Mouse (Mus musculus) lung, adult 2 months (tissue): Measurements from ENCODE around the gene D630039A03Rik. TPM values are rescaled to one million over a fixed set of nuclear protein-coding genes. Genes with fewer than 3 reads are reported as not detected.
A peak's percentile ranks its signal among the peaks of the same experiment; 100 is the strongest.

ENCODE experiments used
- DNase-seq: peaks from one replicate; pipeline ENCODE4 v3.0.0; 2022
- H3K4me1 ChIP-seq: fragments of 200-500 bp; 2 replicates; pipeline ENCODE4 v1.6.1; 2011; ENCODE audit warnings: low read length; ENCODE audit not compliant: control insufficient read depth, insufficient read depth
- H3K4me3 ChIP-seq: fragments of 200-500 bp; replicated peaks from 2 replicates; pipeline ENCODE3; 2011; ENCODE audit warnings: low read depth, mild to moderate bottlenecking, control low read depth, low read length; ENCODE audit errors: extremely low read depth
- CTCF ChIP-seq: fragments of 200-500 bp; IDR thresholded peaks from 2 replicates; pipeline ENCODE4 v1.5.1; 2011; ENCODE audit warnings: mild to moderate bottlenecking, low read length, control low read depth; ENCODE audit not compliant: insufficient read depth
- POLR2A ChIP-seq: fragments of 200-500 bp; IDR thresholded peaks from 2 replicates; pipeline ENCODE4 v1.6.1; 2011; ENCODE audit warnings: low read depth, mild to moderate bottlenecking, control low read depth, low read length, borderline replicate concordance; ENCODE audit errors: extremely low read depth
- WGBS: fragments of 180-500 bp; shearing (Covaris S2); methylation state at CpG from one replicate; pipeline ENCODE4 v1.1.7; 2018; 5-methylcytosine and 5-hydroxymethylcytosine counted together
- polyA plus RNA-seq: library from polyadenylated mRNA; depleted of rRNA; stranded (reverse); fragments of >200 nt; gene quantifications from 2 replicates; pipeline ENCODE4 v1.2.3, GENCODE M21; 2012

The D630039A03Rik gene
- polyA plus RNA-seq, 1 experiment, result 5.4 TPM

DNA sequence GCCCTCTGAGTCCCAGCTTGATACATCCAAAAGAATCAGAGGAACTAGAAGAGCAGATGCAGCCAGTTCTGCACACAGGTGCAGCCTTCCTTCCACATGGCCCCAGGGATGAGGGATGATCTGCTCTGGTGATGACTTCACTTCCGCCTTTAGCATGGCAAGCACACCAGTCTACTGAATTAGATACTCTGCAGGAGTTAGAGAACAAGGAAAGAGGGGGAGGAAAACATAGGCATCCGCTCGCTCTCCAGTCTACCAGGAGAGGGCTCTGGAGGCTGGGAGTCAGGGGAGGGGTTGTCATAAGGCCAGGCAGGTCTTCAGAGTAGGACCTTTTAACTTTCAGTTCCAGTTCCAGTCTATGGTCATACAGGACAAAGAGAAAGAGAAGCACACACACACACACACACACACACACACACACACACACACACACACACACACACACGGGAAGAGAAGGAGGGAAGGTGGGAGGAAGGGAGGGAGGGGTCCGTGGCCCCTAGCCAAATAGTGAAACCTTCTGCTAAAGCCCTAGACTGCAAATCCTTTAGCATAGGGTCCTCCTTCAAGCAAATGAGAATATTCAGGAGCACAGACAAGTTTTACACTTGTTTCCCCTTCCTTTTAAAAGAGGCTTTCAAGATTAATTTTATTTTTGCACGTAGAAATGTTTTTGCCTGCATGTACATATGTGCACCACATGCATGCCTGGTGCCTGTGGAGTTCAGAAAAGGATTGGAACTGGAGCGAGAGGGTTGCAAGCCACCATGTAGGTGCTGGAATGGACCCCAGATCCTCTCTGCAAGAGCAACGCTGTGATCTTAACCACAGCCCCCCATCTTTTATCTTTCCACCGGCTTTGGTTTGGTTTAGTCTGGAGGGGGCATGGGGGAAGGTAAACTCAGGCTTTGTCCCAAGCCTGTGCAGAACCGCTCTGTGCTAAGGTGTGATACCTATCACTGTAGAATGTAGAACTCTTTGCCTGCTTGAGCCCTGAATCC is 1.6 kb downstream of the D630039A03Rik start:
- H3K4me3 ChIP-seq, result peak overlapping the region; percentile 40
- WGBS, result 57% methylated on average over 10 of the region's 10 CpGs
- no peak for DNase-seq
- H3K4me1 ChIP-seq, result no peaks in the 10 kb centered on the region; the same call in 1 of the 2 replicates
- no peak for TF ChIP-seq POLR2A
- TF ChIP-seq CTCF, result peak; percentile 31; the same call in 1 of the 2 replicates

GRCm38 (mm10) chr4:57913021-57913420 is 3.1 kb downstream of the D630039A03Rik start:
- no peak overlapping the region for H3K4me3 ChIP-seq
- no peak for DNase-seq
- TF ChIP-seq POLR2A (no peak), CTCF (no peak)
- no peaks in the 10 kb centered on the region; the same call in 1 of the 2 replicates for H3K4me1 ChIP-seq

DNA sequence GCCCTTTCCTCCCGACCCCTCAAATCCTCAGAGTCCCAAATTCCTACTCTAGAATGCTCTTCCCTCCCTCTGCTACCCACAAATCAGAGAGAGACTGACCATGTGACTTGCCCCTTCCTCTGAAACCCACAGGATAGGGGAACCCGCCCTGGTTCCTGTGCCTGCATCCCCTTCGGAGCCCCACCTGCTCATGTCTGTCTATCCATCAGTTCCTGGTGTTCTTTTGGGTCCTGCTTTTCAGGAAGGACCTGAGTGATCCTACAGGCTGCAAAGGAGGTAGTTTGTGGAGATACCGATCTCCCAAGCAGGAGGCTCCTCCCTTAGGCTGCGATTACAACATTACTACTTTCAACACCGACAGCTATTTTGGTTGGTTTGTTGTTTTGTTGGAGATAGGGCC is 7.2 kb downstream of the D630039A03Rik start:
- 45% methylated on average over 6 of the region's 6 CpGs for WGBS
- no peak overlapping the region for H3K4me3 ChIP-seq
- TF ChIP-seq CTCF, result no peak
- TF ChIP-seq POLR2A, result no peak
- no peaks in the 10 kb centered on the region for H3K4me1 ChIP-seq
- DNase-seq, result no peak

- 68% methylated on average over 2 of the region's 2 CpGs for WGBS
- DNase-seq, result no peak
- no peaks in the 10 kb centered on the region for H3K4me1 ChIP-seq
- TF ChIP-seq POLR2A, result no peak
- no peak for TF ChIP-seq CTCF
- H3K4me3 ChIP-seq, result no peak overlapping the region
Observed at GRCm38 (mm10) chr4:57906708-57907107, 9.4 kb downstream of the D630039A03Rik start.

DNA sequence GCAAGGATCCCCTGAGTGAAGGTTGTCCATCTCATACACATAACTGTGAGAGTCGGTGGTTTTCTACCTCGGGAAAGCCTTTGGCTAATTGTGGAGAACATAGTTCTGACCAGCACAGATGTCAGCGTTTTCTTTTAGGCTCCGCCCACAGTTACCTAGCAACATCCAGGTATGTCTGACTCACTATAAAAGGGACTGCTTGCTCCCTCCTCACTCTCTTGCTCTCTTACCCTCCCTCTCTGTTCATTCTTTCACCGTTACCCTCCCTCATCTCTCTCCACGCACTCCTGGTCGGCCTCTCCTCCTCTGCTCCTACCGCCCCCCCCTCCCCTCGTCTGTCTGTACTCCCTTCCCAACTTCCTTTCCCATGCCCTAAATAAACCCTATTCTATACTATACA is 11.5 kb downstream of the D630039A03Rik start:
- 25% methylated on average over 9 of the region's 9 CpGs for WGBS
- no peak for DNase-seq
- H3K4me3 ChIP-seq, result no peak overlapping the region

DNA sequence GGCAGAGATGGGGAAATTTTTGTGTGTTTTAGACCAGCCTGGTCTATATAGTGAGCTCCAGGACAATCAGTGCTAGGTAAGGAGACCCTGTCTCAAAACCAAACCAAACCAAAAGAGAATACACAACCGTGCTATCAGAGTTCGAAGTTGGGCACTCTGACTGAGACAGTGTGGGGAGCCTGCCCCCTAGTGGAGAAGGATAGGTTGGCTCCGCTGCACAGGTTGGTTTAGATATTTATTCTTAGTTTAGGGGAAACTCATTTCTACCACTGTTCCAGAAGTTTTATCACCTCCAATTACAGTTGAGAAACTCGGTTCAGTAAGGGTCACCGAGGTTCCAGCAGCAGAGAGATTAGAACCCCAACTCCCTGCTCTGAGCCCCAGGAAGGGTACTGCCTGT is 11.9 kb downstream of the D630039A03Rik start:
- no peak overlapping the region for H3K4me3 ChIP-seq
- peak; percentile 55 for DNase-seq
- no peaks in the 10 kb centered on the region for H3K4me1 ChIP-seq
- peak; percentile 93 for TF ChIP-seq CTCF
- no peak for TF ChIP-seq POLR2A
- 7% methylated on average over 5 of the region's 5 CpGs for WGBS

More for the DNA sequence above, 11.5 kb downstream of the D630039A03Rik start:
- H3K4me1 ChIP-seq, result no peaks in the 10 kb centered on the region
- TF ChIP-seq POLR2A, result no peak
- TF ChIP-seq CTCF, result no peak

DNA sequence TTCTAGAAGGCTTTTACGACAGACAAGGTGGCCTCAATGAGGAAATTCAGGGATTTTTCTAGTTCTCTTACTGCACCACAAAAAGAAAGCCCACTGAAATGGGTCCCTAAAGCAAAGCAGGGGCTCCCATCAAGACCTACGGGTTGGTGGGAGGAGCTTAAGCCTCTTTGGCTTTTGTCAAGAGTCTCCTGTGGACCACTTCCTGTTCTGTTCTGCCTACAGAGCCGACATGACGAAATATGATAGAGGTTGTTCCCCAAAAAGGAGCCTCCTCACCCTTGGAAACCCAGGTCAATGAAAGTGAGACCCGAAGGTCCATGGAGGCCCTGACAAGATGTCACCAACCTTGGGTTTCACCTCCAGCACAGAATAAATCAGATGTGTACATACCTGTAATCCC is 13.5 kb downstream of the D630039A03Rik start:
- DNase-seq, result no peak
- 68% methylated on average over 5 of the region's 5 CpGs for WGBS
- TF ChIP-seq POLR2A, result no peak
- no peak for TF ChIP-seq CTCF
- no peaks in the 10 kb centered on the region for H3K4me1 ChIP-seq
- H3K4me3 ChIP-seq, result no peak overlapping the region

DNA sequence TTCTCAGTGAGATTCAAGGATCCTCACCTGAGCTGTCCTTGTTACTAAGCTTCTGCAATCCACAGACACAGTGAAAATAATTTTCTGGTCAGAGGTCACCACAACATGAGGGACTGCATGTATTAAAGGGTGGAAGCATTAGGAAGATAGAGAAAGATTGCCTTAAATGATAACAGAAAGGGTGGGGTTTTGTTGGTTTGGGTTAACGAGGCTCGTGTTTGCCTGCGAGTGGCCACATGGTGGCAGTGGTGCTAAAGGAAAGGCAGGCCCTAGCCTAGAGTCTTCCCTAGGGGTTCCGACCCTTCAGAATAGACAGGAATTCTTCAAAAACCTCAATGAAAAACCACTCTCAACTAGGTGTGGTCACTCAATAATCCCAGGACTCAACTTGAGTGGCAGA is 14.9 kb downstream of the D630039A03Rik start:
- H3K4me3 ChIP-seq, result no peak overlapping the region
- WGBS, result 5% methylated on average over 4 of the region's 4 CpGs
- TF ChIP-seq CTCF (peak; percentile 88), POLR2A (no peak)
- peak; percentile 49 for DNase-seq
- H3K4me1 ChIP-seq, result no peaks in the 10 kb centered on the region

DNA sequence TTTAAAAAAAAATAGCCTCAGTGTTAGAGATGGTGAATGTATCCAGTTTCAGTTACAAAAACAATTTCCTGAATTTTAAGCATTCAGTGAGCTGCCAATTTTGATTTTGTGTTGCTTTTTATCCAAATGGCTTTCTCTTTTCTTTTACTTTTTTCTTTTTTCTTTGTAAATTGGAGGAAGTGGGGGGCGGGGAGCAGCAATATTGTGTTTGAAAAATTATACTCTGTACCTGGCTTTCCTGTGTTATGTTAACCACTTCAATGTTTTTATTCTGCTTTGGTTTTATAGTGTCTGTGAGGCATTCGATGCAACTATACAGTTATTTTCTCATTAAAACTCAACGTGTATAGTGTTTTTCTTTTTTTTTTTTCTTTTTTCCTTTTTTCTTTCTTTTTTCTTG is 19.5 kb downstream of the D630039A03Rik start:
- no peak overlapping the region for H3K4me3 ChIP-seq
- H3K4me1 ChIP-seq, result no peaks in the 10 kb centered on the region
- TF ChIP-seq CTCF, result no peak
- TF ChIP-seq POLR2A, result no peak
- 68% methylated on average over 3 of the region's 3 CpGs for WGBS
- no peak for DNase-seq

GRCm38 (mm10) chr4:57895902-57896301 is 20.2 kb downstream of the D630039A03Rik start:
- Histone ChIP-seq H3K4me3 (no peak overlapping the region), H3K4me1 (no peaks in the 10 kb centered on the region)
- no peak for TF ChIP-seq CTCF
- TF ChIP-seq POLR2A, result no peak
- WGBS, result 41% methylated on average over 6 of the region's 6 CpGs
- no peak for DNase-seq
